Mouse (Mus musculus): Measurements from ENCODE around the gene Ccdc33. TPM values are rescaled to one million over a fixed set of nuclear protein-coding genes. Genes with fewer than 3 reads are reported as not detected.

Ccdc33 gene
- polyA plus RNA-seq, 1 experiment from 2014 or later = not detected

DNA sequence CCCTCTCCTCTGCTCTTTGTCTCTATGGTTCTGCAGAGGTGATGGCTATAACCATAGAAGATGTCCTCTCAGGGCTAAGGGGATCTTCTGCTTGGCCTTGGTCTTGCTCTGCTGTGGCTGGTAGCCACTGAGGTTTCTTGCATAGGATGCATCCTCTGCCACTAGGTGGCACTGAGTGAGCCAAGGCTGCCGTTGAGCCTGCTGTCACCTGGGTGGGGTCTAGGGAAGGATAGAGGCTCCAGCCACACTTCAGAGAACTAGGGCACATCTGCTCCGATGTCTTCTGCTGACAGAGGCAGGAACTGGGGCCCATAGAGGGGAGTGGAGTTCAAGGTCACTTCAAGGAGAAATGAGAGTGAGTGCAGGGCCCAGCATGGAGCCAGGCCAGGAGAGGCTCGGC, 65.5 kb downstream of the Ccdc33 start:
- Histone ChIP-seq H3K27me3 (ENCODE audit: control insufficient read depth, insufficient read depth, low read length) (no peaks in the 10 kb centered on the region), H3K9me3 (ENCODE audit: control insufficient read depth, low read length) (no peaks in the 10 kb centered on the region), H3K4me3 (ENCODE audit: low read depth, low read length) (no peak overlapping the region), H3K4me2 (ENCODE audit: low read depth, low read length) (no peak overlapping the region), H3K4me1 (ENCODE audit: control insufficient read depth, insufficient read depth, low read length) (peaks cover 27% of the 10 kb centered on the region; the same call in 1 of the 2 replicates), H3K27ac (ENCODE audit: low read depth, low read length) (no peak overlapping the region), H3K36me3 (ENCODE audit: control insufficient read depth, insufficient read depth, low read length) (no peaks in the 10 kb centered on the region), H3K9ac (replicated peaks; ENCODE audit: low read depth, low read length) (no peak overlapping the region)
- peak; percentile 57; the same call in 1 of the 2 replicates for ATAC-seq (ENCODE audit: low read depth)
- WGBS = 22% methylated on average over 3 of the region's 3 CpGs

DNA sequence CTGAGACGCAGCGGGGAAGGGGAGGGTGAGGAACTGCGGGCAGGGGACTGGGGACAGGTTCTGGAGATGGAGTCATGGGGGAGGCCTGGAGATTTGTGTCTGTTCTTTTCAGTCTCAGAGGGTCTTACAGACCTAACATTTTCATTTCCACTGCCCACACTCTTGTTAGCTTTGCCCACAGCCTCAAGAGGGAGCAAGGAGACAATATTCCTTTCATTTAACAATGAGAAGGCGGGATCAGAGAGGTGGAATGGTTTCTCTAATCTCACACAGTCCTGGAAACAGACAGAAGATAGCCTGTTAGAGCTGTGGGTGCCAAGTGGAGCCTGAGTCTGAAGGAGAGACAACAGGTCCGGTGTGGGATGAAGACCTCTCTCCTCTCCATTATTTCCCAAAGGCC, 66.7 kb downstream of the Ccdc33 start:
- H3K9me3 ChIP-seq (ENCODE audit: control insufficient read depth, low read length) = no peaks in the 10 kb centered on the region
- H3K4me2 ChIP-seq (ENCODE audit: low read depth, low read length) = no peak overlapping the region
- H3K9ac ChIP-seq (replicated peaks; ENCODE audit: low read depth, low read length) = no peak overlapping the region
- no peaks in the 10 kb centered on the region for H3K36me3 ChIP-seq (ENCODE audit: control insufficient read depth, insufficient read depth, low read length)
- H3K27ac ChIP-seq (ENCODE audit: low read depth, low read length) = peak overlapping the region; percentile 60; the same call in 1 of the 2 replicates
- peaks cover 32% of the 10 kb centered on the region; the same call in 1 of the 2 replicates for H3K4me1 ChIP-seq (ENCODE audit: control insufficient read depth, insufficient read depth, low read length)
- no peaks in the 10 kb centered on the region for H3K27me3 ChIP-seq (ENCODE audit: control insufficient read depth, insufficient read depth, low read length)
- no peak overlapping the region for H3K4me3 ChIP-seq (ENCODE audit: low read depth, low read length)
- ATAC-seq (ENCODE audit: low read depth) = no peak
- WGBS = 32% methylated on average over 5 of the region's 5 CpGs

DNA sequence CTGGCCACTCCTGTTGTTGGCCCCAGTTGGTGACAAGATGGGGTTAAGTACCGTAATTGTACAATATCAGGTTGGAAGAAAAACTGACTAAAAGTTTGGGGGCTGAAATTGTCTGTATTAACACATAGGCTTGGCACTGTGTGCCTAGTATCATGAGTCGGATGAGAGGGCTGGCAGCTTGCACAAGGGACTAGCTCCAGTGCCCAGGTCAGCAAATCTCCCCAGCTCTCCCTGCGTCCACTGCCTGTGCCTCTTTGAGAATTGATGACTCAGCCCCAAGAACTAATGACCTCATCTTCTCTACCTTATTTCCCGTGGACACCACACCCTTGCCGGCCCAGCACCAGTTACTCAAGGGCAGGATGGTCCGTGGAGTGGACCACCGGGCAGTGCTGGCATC, 68.8 kb downstream of the Ccdc33 start:
- 70% methylated on average over 7 of the region's 7 CpGs for WGBS
- no peak overlapping the region for H3K4me3 ChIP-seq (ENCODE audit: low read depth, low read length)
- H3K4me1 ChIP-seq (ENCODE audit: control insufficient read depth, insufficient read depth, low read length) = peaks cover 38% of the 10 kb centered on the region
- no peaks in the 10 kb centered on the region for H3K27me3 ChIP-seq (ENCODE audit: control insufficient read depth, insufficient read depth, low read length)
- ATAC-seq (ENCODE audit: low read depth) = no peak
- H3K9me3 ChIP-seq (ENCODE audit: control insufficient read depth, low read length) = no peaks in the 10 kb centered on the region
- H3K4me2 ChIP-seq (ENCODE audit: low read depth, low read length) = no peak overlapping the region
- H3K36me3 ChIP-seq (ENCODE audit: control insufficient read depth, insufficient read depth, low read length) = no peaks in the 10 kb centered on the region
- no peak overlapping the region for H3K9ac ChIP-seq (replicated peaks; ENCODE audit: low read depth, low read length)
- H3K27ac ChIP-seq (ENCODE audit: low read depth, low read length) = no peak overlapping the region

DNA sequence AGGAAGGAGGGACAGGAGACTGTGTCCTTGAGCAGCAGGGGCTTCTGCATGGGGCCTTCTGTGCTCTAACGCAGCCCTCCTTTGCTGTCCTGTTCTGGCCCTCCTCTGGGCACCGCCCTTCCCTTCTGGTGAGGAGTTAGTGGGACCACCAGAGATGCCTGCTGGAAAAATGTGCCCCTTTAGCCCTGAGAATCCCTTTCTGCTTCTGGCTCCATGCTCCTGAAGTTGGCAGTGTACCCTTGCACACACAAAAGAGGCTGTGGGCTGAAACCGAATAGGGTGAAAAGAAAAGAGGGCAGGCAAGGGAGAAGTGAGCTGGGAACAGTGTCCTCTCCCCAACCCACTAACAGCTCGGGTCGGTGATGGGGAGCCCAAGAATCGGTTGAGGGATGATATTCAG, 69.4 kb downstream of the Ccdc33 start:
- peak overlapping the region; percentile 80 for H3K27ac ChIP-seq (ENCODE audit: low read depth, low read length)
- 0 out of 2 replicates have a peak overlapping the region, but pooled peaks have one; percentile 34 for H3K9ac ChIP-seq (replicated peaks; ENCODE audit: low read depth, low read length)
- H3K27me3 ChIP-seq (ENCODE audit: control insufficient read depth, insufficient read depth, low read length) = no peaks in the 10 kb centered on the region
- 41% methylated on average over 6 of the region's 6 CpGs for WGBS
- H3K4me2 ChIP-seq (ENCODE audit: low read depth, low read length) = no peak overlapping the region
- no peak for ATAC-seq (ENCODE audit: low read depth)
- H3K4me1 ChIP-seq (ENCODE audit: control insufficient read depth, insufficient read depth, low read length) = peaks cover 45% of the 10 kb centered on the region
- H3K9me3 ChIP-seq (ENCODE audit: control insufficient read depth, low read length) = no peaks in the 10 kb centered on the region
- H3K36me3 ChIP-seq (ENCODE audit: control insufficient read depth, insufficient read depth, low read length) = no peaks in the 10 kb centered on the region
- H3K4me3 ChIP-seq (ENCODE audit: low read depth, low read length) = no peak overlapping the region

DNA sequence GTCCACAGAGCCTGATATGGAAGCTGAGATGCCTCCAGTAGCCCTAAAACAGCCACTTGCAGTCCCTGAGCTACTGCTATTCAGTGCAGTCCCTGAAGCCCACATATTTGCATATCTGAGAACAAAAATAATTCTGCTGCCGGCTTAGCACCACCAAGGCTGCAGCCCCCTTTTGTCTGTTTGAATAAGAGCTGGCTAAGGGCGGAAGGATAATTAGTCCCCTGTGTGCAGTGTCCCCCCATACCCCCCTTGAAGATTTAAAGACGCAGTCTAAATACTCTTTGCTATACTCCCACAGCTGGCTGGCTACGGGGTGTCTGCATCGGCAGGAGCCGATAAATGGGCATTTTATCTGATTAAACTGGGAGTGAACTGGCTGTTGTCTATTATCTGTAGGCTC, 70.0 kb downstream of the Ccdc33 start:
- 4% methylated on average over 6 of the region's 6 CpGs for WGBS

DNA sequence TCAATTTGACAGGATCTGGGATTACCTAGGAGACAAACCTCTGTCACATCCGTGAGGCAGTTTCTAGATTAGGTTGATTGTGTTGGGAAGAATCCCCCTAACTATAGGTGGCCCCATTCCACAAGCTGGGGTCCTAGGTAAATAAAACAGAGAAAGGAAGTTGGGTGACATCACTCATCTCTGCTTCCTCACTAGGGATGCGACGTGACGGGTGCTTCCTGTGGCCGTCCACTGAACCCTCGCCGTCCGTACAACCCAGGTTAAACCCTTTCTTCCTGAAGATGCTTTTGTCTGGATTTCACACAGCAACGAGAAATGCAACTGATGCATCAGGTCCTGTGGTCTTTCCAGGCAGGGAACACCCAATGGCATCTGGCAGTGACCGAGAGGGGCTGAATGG, 71.6 kb downstream of the Ccdc33 start:
- ATAC-seq (ENCODE audit: low read depth) = no peak
- Histone ChIP-seq H3K4me1 (ENCODE audit: control insufficient read depth, insufficient read depth, low read length) (peaks cover 61% of the 10 kb centered on the region), H3K27ac (ENCODE audit: low read depth, low read length) (no peak overlapping the region), H3K4me2 (ENCODE audit: low read depth, low read length) (no peak overlapping the region), H3K27me3 (ENCODE audit: control insufficient read depth, insufficient read depth, low read length) (no peaks in the 10 kb centered on the region), H3K36me3 (ENCODE audit: control insufficient read depth, insufficient read depth, low read length) (no peaks in the 10 kb centered on the region), H3K9ac (replicated peaks; ENCODE audit: low read depth, low read length) (no peak overlapping the region), H3K9me3 (ENCODE audit: control insufficient read depth, low read length) (no peaks in the 10 kb centered on the region), H3K4me3 (ENCODE audit: low read depth, low read length) (no peak overlapping the region)
- 87% methylated on average over 10 of the region's 10 CpGs for WGBS

More for the DNA sequence above, 70.0 kb downstream of the Ccdc33 start:
- H3K36me3 ChIP-seq (ENCODE audit: control insufficient read depth, insufficient read depth, low read length) = no peaks in the 10 kb centered on the region
- no peak overlapping the region for H3K4me2 ChIP-seq (ENCODE audit: low read depth, low read length)
- peak; percentile 36 for ATAC-seq (ENCODE audit: low read depth)
- peak overlapping the region; percentile 80 for H3K27ac ChIP-seq (ENCODE audit: low read depth, low read length)
- 0 out of 2 replicates have a peak overlapping the region, but pooled peaks have one; percentile 16 for H3K9ac ChIP-seq (replicated peaks; ENCODE audit: low read depth, low read length)
- H3K4me1 ChIP-seq (ENCODE audit: control insufficient read depth, insufficient read depth, low read length) = peaks cover 50% of the 10 kb centered on the region
- no peaks in the 10 kb centered on the region for H3K27me3 ChIP-seq (ENCODE audit: control insufficient read depth, insufficient read depth, low read length)
- H3K4me3 ChIP-seq (ENCODE audit: low read depth, low read length) = no peak overlapping the region
- H3K9me3 ChIP-seq (ENCODE audit: control insufficient read depth, low read length) = no peaks in the 10 kb centered on the region

DNA sequence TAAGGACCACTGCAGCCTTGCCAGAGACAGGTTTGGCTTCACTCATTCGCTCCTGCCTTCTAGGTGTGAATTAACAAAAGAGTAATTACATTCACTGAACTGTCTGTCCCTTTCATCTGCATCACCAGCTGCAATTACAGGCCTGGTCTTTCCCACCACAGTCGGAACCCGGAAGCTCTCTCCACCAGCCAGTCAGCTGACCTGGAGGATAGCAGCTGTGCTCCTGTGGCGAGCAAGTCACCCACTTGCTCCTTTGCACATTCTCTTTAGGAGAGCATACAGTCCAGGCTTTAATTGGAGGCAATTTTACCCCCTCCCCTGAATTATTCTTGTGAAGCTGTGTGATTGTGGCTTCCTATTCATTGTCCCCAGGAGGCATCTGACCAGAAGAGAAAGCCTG, 73.0 kb downstream of the Ccdc33 start:
- ATAC-seq (ENCODE audit: low read depth) = no peak
- Histone ChIP-seq H3K27me3 (ENCODE audit: control insufficient read depth, insufficient read depth, low read length) (no peaks in the 10 kb centered on the region), H3K27ac (ENCODE audit: low read depth, low read length) (no peak overlapping the region; the same call in 1 of the 2 replicates), H3K36me3 (ENCODE audit: control insufficient read depth, insufficient read depth, low read length) (no peaks in the 10 kb centered on the region), H3K9ac (replicated peaks; ENCODE audit: low read depth, low read length) (no peak overlapping the region), H3K4me3 (ENCODE audit: low read depth, low read length) (no peak overlapping the region), H3K4me2 (ENCODE audit: low read depth, low read length) (no peak overlapping the region), H3K4me1 (ENCODE audit: control insufficient read depth, insufficient read depth, low read length) (peaks cover 68% of the 10 kb centered on the region), H3K9me3 (ENCODE audit: control insufficient read depth, low read length) (no peaks in the 10 kb centered on the region)
- whole genome bisulfite sequencing = 11% methylated on average over 4 of the region's 4 CpGs

DNA sequence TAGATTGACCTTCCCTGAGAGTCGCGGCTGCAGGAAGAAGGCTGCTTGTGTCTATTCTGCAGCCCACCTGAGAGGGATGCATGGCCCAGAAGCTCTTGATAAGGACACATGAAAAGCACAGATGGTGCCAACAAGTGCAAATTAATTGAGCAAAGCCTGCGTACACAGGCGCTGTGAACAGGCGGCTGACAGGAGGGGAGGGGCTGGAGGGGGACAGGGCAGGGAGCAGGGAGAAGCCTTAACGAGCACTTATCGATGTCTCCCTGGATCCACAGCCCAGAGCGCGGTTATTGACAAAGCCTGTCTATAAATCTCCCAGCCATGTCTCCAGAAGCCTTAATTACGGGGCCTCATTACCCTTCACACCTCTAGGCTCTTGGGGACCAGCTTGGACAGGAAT, 73.8 kb downstream of the Ccdc33 start:
- Histone ChIP-seq H3K4me3 (ENCODE audit: low read depth, low read length) (no peak overlapping the region), H3K9me3 (ENCODE audit: control insufficient read depth, low read length) (no peaks in the 10 kb centered on the region), H3K36me3 (ENCODE audit: control insufficient read depth, insufficient read depth, low read length) (no peaks in the 10 kb centered on the region), H3K27ac (ENCODE audit: low read depth, low read length) (no peak overlapping the region), H3K4me1 (ENCODE audit: control insufficient read depth, insufficient read depth, low read length) (peaks cover 66% of the 10 kb centered on the region), H3K27me3 (ENCODE audit: control insufficient read depth, insufficient read depth, low read length) (no peaks in the 10 kb centered on the region), H3K4me2 (ENCODE audit: low read depth, low read length) (no peak overlapping the region), H3K9ac (replicated peaks; ENCODE audit: low read depth, low read length) (no peak overlapping the region)
- ATAC-seq (ENCODE audit: low read depth) = peak; percentile 30; the same call in 1 of the 2 replicates
- 7% methylated on average over 10 of the region's 10 CpGs for WGBS

DNA sequence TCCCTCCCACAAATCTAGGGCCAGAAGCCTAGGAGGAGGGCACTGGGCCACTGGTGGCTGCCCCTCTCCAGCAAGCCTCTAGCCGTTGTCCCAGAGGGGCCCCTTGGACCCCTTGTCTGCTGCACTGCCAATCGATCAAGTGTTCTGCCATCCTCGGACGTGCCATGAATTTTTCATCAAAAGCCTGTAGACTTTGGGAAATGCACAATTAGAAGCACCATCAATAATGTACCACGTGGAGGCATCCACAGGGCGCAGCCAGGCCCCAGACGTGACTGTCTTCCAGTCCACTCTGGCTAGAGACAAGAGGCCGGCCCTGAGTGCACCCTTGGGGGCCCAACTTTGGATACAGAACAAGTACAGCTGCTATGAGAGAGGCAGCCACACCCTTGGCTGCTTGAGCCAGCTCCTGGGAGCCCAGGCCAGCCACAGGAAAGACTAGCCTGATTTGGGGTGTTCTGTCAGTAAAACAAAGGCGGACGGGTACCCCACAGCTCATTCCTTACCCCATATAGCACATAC, 75.1 kb downstream of the Ccdc33 start:
- H3K4me3 ChIP-seq (ENCODE audit: low read depth, low read length) = no peak overlapping the region
- no peaks in the 10 kb centered on the region for H3K27me3 ChIP-seq (ENCODE audit: control insufficient read depth, insufficient read depth, low read length)
- H3K9ac ChIP-seq (replicated peaks; ENCODE audit: low read depth, low read length) = no peak overlapping the region
- no peaks in the 10 kb centered on the region for H3K36me3 ChIP-seq (ENCODE audit: control insufficient read depth, insufficient read depth, low read length)
- H3K9me3 ChIP-seq (ENCODE audit: control insufficient read depth, low read length) = no peaks in the 10 kb centered on the region
- ATAC-seq (ENCODE audit: low read depth) = no peak
- no peak overlapping the region for H3K4me2 ChIP-seq (ENCODE audit: low read depth, low read length)
- peaks cover 54% of the 10 kb centered on the region for H3K4me1 ChIP-seq (ENCODE audit: control insufficient read depth, insufficient read depth, low read length)
- H3K27ac ChIP-seq (ENCODE audit: low read depth, low read length) = 0 out of 2 replicates have a peak overlapping the region, but pooled peaks have one; percentile 25
- 35% methylated on average over 10 of the region's 10 CpGs for WGBS
